Mouse (Mus musculus): Measurements from ENCODE around the gene Pdcd5. TPM values are rescaled to one million over a fixed set of nuclear protein-coding genes. Genes with fewer than 3 reads are reported as not detected.

The Pdcd5 gene
- polyA plus RNA-seq, 1 experiment = 95.7 TPM

DNA sequence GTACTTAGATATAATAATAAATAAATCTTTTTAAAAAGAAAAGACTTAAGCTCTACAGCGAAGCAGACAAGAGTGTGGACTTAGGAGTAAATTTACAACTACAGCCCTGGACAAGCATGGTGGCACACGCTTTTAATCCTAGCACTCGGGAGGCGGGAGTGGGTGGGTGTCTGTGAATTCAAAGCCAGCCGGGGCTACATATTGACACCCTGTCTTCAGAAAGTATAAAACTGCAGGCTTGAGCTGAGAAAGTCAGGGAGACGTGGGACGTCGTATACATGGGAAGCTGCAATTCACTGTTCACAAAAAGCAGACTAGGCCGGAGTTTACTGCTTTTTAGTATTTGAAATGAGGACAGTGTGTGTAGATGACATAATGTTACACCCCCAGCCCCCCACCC is 10.4 kb downstream of the Pdcd5 start:
- Histone ChIP-seq H3K9me3 (replicated peaks; ENCODE audit: control insufficient read depth, insufficient read depth, low read length, poor library complexity, severe bottlenecking) (no peaks in the 10 kb centered on the region), H3K27me3 (ENCODE audit: control insufficient read depth, insufficient read depth, low read length, poor library complexity, severe bottlenecking) (no peaks in the 10 kb centered on the region), H3K4me3 (ENCODE audit: low read depth, low read length) (no peak overlapping the region), H3K27ac (ENCODE audit: insufficient read depth, low read length) (no peak overlapping the region), H3K4me1 (ENCODE audit: control insufficient read depth, insufficient read depth, low read length) (no peaks in the 10 kb centered on the region), H3K9ac (ENCODE audit: low read depth, poor library complexity, severe bottlenecking) (no peak overlapping the region), H3K36me3 (ENCODE audit: control insufficient read depth, insufficient read depth, low read length, poor library complexity, severe bottlenecking) (peaks cover 33% of the 10 kb centered on the region)
- no peak for TF ChIP-seq CTCF (IDR thresholded peaks at IDR 0.05; ENCODE audit: low read depth, low read length)
- TF ChIP-seq EP300 (IDR thresholded peaks at IDR 0.05; ENCODE audit: insufficient read depth, low read depth, low read length) = no peak
- TF ChIP-seq POLR2A (IDR thresholded peaks at IDR 0.05; ENCODE audit: insufficient read depth, low read length) = no peak

- no peak overlapping the region for H3K9ac ChIP-seq (ENCODE audit: low read depth, poor library complexity, severe bottlenecking)
- H3K4me3 ChIP-seq (ENCODE audit: low read depth, low read length) = no peak overlapping the region
- no peak for TF ChIP-seq POLR2A (IDR thresholded peaks at IDR 0.05; ENCODE audit: insufficient read depth, low read length)
- TF ChIP-seq CTCF (IDR thresholded peaks at IDR 0.05; ENCODE audit: low read depth, low read length) = peak; percentile 37
- no peak for TF ChIP-seq EP300 (IDR thresholded peaks at IDR 0.05; ENCODE audit: insufficient read depth, low read depth, low read length)
- no peaks in the 10 kb centered on the region for H3K27me3 ChIP-seq (ENCODE audit: control insufficient read depth, insufficient read depth, low read length, poor library complexity, severe bottlenecking)
- no peak overlapping the region for H3K27ac ChIP-seq (ENCODE audit: insufficient read depth, low read length)
- H3K9me3 ChIP-seq (replicated peaks; ENCODE audit: control insufficient read depth, insufficient read depth, low read length, poor library complexity, severe bottlenecking) = no peaks in the 10 kb centered on the region
- H3K36me3 ChIP-seq (ENCODE audit: control insufficient read depth, insufficient read depth, low read length, poor library complexity, severe bottlenecking) = peaks cover 28% of the 10 kb centered on the region
- no peaks in the 10 kb centered on the region for H3K4me1 ChIP-seq (ENCODE audit: control insufficient read depth, insufficient read depth, low read length)
Measured at GRCm38 (mm10) chr7:35636229-35636628, 11.1 kb downstream of the Pdcd5 start.

DNA sequence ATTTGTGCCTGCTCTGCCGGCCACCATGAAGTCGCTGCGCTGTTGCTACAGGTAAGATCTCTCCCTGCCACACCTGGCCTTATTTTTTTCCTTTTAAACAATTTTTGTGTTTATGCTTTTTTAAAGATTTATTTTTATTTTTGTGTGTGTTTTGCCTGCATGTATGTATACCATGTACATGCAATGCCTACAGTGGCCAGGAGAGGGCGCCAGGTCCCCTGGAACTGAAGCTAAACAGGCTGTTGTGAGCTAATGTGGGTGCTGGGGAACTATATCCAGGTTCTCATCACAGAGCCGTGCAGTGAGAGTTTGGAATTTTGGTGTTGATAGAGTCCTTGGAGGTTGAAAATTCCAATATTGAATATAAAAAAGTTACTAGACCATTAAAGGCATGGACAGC is 18.8 kb downstream of the Pdcd5 start:
- Histone ChIP-seq H3K27me3 (ENCODE audit: control insufficient read depth, insufficient read depth, low read length, poor library complexity, severe bottlenecking) (no peaks in the 10 kb centered on the region), H3K36me3 (ENCODE audit: control insufficient read depth, insufficient read depth, low read length, poor library complexity, severe bottlenecking) (peaks cover 5% of the 10 kb centered on the region), H3K9ac (ENCODE audit: low read depth, poor library complexity, severe bottlenecking) (no peak overlapping the region)

GRCm38 (mm10) chr7:35627371-35627770 is 19.9 kb downstream of the Pdcd5 start:
- Histone ChIP-seq H3K9me3 (replicated peaks; ENCODE audit: control insufficient read depth, insufficient read depth, low read length, poor library complexity, severe bottlenecking) (no peaks in the 10 kb centered on the region), H3K27ac (ENCODE audit: insufficient read depth, low read length) (no peak overlapping the region), H3K9ac (ENCODE audit: low read depth, poor library complexity, severe bottlenecking) (no peak overlapping the region), H3K27me3 (ENCODE audit: control insufficient read depth, insufficient read depth, low read length, poor library complexity, severe bottlenecking) (no peaks in the 10 kb centered on the region), H3K4me3 (ENCODE audit: low read depth, low read length) (no peak overlapping the region), H3K4me1 (ENCODE audit: control insufficient read depth, insufficient read depth, low read length) (no peaks in the 10 kb centered on the region), H3K36me3 (ENCODE audit: control insufficient read depth, insufficient read depth, low read length, poor library complexity, severe bottlenecking) (peaks cover 5% of the 10 kb centered on the region)
- TF ChIP-seq POLR2A (IDR thresholded peaks at IDR 0.05; ENCODE audit: insufficient read depth, low read length) (no peak), EP300 (IDR thresholded peaks at IDR 0.05; ENCODE audit: insufficient read depth, low read depth, low read length) (no peak), CTCF (IDR thresholded peaks at IDR 0.05; ENCODE audit: low read depth, low read length) (no peak)

More for the DNA sequence above, 18.8 kb downstream of the Pdcd5 start:
- TF ChIP-seq CTCF (IDR thresholded peaks at IDR 0.05; ENCODE audit: low read depth, low read length) = peak; percentile 93
- no peak for TF ChIP-seq POLR2A (IDR thresholded peaks at IDR 0.05; ENCODE audit: insufficient read depth, low read length)
- Histone ChIP-seq H3K9me3 (replicated peaks; ENCODE audit: control insufficient read depth, insufficient read depth, low read length, poor library complexity, severe bottlenecking) (no peaks in the 10 kb centered on the region), H3K27ac (ENCODE audit: insufficient read depth, low read length) (no peak overlapping the region), H3K4me1 (ENCODE audit: control insufficient read depth, insufficient read depth, low read length) (no peaks in the 10 kb centered on the region), H3K4me3 (ENCODE audit: low read depth, low read length) (no peak overlapping the region)

GRCm38 (mm10) chr7:35626038-35626437 is 21.3 kb downstream of the Pdcd5 start:
- Histone ChIP-seq H3K27me3 (ENCODE audit: control insufficient read depth, insufficient read depth, low read length, poor library complexity, severe bottlenecking) (no peaks in the 10 kb centered on the region), H3K27ac (ENCODE audit: insufficient read depth, low read length) (no peak overlapping the region), H3K9ac (ENCODE audit: low read depth, poor library complexity, severe bottlenecking) (no peak overlapping the region), H3K9me3 (replicated peaks; ENCODE audit: control insufficient read depth, insufficient read depth, low read length, poor library complexity, severe bottlenecking) (no peaks in the 10 kb centered on the region), H3K36me3 (ENCODE audit: control insufficient read depth, insufficient read depth, low read length, poor library complexity, severe bottlenecking) (peaks cover 8% of the 10 kb centered on the region), H3K4me1 (ENCODE audit: control insufficient read depth, insufficient read depth, low read length) (no peaks in the 10 kb centered on the region), H3K4me3 (ENCODE audit: low read depth, low read length) (no peak overlapping the region)
- no peak for TF ChIP-seq EP300 (IDR thresholded peaks at IDR 0.05; ENCODE audit: insufficient read depth, low read depth, low read length)
- TF ChIP-seq POLR2A (IDR thresholded peaks at IDR 0.05; ENCODE audit: insufficient read depth, low read length) = no peak
- TF ChIP-seq CTCF (IDR thresholded peaks at IDR 0.05; ENCODE audit: low read depth, low read length) = peak; percentile 23

DNA sequence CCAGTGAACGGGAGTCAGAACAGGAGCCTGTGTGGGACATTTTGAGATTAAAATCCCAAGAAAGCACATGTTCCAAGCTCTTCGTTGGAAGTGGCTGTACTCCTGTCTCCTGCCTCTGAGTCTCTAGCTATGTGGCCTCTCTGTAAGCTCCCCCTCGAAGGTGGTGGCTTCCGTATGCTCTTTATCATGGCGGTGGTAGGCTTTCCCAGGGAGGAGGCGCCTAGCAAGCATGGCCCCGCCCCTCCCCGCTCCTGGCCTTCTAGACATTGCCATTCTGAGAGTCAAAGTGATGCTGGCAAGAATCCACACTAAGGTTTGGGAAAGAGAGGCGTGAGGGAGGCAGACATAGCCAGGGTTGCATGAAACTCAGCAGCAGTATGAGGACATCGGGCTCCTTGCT is 24.7 kb downstream of the Pdcd5 start:
- no peak overlapping the region for H3K27ac ChIP-seq (ENCODE audit: insufficient read depth, low read length)
- TF ChIP-seq EP300 (IDR thresholded peaks at IDR 0.05; ENCODE audit: insufficient read depth, low read depth, low read length) = no peak
- no peak for TF ChIP-seq POLR2A (IDR thresholded peaks at IDR 0.05; ENCODE audit: insufficient read depth, low read length)
- no peak for TF ChIP-seq CTCF (IDR thresholded peaks at IDR 0.05; ENCODE audit: low read depth, low read length)
- H3K9ac ChIP-seq (ENCODE audit: low read depth, poor library complexity, severe bottlenecking) = no peak overlapping the region
- H3K36me3 ChIP-seq (ENCODE audit: control insufficient read depth, insufficient read depth, low read length, poor library complexity, severe bottlenecking) = peaks cover 5% of the 10 kb centered on the region; the same call in 1 of the 2 replicates
- H3K27me3 ChIP-seq (ENCODE audit: control insufficient read depth, insufficient read depth, low read length, poor library complexity, severe bottlenecking) = no peaks in the 10 kb centered on the region
- peaks cover 6% of the 10 kb centered on the region for H3K4me1 ChIP-seq (ENCODE audit: control insufficient read depth, insufficient read depth, low read length)
- no peaks in the 10 kb centered on the region for H3K9me3 ChIP-seq (replicated peaks; ENCODE audit: control insufficient read depth, insufficient read depth, low read length, poor library complexity, severe bottlenecking)
- H3K4me3 ChIP-seq (ENCODE audit: low read depth, low read length) = no peak overlapping the region

All from ES-Bruce4 (cell line).